Mouse (Mus musculus): ENCODE data around the gene Chrna4. TPM values are rescaled to one million over a fixed set of nuclear protein-coding genes. Genes with fewer than 3 reads are reported as not detected.

Gene Chrna4
- total RNA-seq, 2 experiments from 2014 or later, result 17.9 to 29.9 TPM

DNA sequence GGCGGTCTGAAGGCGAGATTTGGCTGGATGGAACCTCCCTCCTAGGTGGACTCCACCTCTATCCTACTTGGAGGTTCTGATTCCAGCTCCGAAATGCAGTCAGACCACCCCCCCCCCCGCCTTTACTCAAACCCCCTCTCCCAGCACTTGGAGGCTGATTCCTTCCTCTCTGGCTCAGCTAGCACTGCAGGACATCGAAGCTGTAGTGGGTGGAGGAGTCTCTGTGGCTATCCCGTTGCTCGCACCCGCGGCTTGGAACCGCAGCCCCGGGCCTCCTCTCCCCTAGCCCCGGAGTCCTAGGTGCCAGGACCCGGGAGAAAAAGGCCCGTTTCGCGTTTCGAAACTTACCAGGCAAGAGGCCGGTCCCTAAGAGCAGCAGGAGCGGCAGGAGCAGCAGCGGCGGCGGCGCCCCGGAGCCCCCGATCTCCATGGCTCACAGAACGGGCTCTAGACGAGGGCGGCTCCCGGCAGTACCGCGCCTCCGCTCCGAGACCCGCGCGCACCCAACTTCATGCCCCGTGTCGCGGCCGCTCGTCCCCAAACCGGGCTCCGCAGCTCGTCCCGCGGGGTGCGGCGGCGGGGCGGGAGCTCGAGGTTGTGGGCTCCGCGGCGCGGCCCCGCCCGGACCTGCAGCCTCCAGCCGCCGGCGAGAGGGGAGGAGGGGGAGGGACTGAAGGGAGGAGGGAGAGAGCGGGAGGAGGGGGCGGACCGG lies 4.5 kb downstream of the Chrna4 start:
- DNase-seq (ENCODE audit: low spot score in 2 of 2), result no peak

DNA sequence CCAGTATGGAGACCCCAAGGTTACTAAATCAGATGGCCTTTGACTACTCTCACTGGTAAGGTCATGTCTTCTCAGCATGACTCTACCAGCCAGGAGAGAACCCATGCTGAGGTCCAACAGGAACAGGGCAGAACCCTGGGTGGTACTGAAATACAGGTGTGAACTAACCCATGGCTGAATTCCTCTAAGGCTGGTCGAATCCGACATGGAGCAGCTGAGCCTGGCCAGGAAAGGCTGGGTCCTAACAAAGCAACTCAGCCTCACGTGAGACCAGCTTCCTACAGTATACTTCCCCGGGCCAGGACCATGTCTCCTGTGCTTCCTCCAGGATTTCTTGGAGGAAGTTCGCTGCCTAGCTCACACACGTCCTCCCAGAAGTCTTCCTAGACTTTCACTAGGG lies 6.8 kb downstream of the Chrna4 start:
- no peak for DNase-seq (ENCODE audit: low spot score in 2 of 2)

DNA sequence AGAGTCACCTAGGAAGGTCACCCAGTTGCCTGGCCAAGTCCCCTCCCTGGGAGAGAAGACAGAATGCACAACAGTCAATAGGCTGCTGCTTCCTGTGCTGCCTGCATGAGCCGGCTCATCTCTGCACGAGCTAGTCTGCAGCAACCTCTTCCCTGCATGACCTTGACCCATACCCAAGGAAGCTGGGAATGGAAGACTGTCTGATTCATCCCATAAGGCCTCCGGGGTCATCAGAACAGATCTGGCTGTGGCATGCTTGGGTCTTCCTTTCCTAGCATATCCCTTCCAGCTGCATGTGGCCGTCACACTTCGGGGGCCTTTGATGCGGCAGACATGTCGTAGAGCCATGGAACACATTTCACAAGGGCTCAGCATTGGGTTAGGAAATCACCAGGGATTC lies 8.2 kb downstream of the Chrna4 start:
- no peak for DNase-seq (ENCODE audit: low spot score in 2 of 2)

DNA sequence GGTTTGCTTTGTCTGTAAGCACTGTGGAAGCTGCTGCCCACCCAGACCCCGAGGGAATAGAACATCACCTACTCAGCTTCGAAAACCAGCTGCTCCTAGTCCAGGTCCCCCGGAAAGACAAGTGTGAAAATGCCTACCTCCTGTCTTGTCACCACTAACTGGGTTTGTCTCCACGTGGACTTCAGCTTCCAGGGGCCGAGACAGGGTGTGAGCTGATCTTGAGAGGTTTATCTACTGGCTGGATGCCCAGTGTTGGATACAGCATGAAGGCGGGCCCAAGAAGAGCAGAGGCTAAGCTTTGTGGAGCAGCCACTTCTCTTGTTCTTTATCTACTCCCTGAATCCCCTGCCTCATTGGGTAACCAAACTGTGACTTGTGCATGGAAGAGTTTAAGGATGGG lies 10.0 kb downstream of the Chrna4 start:
- no peak for DNase-seq (ENCODE audit: low spot score in 2 of 2)

DNA sequence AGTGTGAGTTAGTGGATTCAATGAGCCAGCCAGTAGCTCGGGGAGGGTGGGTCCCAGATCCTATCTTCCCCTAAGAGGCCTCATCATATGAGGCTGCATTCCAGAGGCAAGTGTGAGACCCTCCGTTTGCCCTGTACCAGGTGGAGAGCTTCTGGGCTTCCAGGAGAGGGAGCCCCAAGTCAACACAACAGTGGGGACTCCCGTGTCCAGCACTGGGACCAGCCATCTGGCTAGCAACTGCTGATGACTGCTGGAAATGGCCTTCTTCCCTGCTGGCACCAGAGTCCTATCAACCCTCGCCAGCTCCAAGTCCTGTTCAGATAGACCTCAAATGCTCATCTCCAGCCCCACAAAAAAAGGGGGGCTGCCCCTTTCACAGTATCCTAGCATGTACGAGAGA lies 10.9 kb downstream of the Chrna4 start:
- DNase-seq (ENCODE audit: low spot score in 2 of 2), result peak in 1 of 2 experiments; percentile 60

DNA sequence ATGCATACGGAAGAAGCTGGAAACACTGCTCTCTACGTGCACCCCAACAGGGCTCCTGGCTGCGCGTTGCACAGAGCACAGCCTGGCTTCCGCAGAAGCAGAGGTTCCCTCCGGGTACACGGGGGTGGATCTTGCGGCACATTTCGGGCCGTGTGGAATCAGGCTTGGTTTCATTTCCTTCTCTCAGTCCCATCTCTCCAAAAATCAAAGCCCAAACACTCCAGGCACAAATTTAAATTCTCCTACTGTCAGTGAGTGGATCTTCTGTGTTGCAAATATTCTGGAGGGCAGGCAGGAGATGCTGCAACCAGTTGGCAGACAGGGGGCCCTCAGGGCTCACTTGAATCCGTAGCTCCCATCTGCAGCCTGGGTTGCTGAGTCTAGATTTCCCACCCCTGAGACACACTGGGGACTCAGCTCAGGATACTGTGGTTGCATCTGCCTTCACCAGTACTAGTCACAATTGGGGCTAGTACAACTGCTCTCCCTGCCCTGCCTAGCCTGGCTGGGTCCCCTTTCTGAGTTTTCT lies 11.9 kb downstream of the Chrna4 start:
- DNase-seq (ENCODE audit: low spot score in 2 of 2), result peak in 1 of 2 experiments; percentile 26

DNA sequence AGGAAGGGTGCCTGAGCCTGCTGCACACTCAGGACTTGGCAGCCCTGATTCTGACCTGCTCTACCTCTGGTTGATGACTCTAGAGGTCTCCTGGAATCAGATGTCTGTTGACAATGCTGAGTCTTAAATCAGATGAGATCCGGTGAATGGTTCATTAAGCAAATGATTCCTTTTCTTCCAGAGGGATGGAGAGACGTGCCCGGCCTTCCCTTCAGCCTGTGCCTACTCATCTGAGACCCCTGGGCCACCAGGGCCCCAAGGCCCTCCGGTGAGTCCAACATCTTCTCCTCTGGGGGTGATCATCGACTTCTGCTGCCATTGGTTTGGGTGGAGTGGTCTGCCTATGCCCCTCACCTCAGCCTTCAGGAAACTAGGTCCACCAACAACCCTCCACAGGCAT lies 35.0 kb downstream of the Chrna4 start:
- no peak for DNase-seq (ENCODE audit: low spot score in 2 of 2)

DNA sequence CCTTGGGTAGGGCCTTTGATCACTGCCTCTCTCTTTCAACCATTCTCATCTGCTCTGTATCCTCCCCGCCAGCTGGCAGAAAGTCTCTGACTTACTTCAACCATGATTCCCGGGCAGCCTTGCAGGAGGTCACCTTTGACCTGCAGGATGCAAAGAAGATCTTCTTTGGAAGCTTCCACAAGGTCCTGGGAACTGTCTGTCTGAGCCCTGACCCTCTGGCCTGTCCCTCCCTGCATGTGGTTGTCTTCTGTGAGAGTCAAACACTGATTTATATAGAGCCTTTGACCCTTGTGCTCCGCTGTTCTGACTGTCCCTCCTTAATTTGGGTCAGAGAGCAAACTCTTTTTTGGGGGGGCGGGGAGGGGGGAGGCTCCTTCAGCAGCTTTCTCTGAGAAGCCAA lies 36.3 kb downstream of the Chrna4 start:
- DNase-seq (ENCODE audit: low spot score in 2 of 2), result no peak

DNA sequence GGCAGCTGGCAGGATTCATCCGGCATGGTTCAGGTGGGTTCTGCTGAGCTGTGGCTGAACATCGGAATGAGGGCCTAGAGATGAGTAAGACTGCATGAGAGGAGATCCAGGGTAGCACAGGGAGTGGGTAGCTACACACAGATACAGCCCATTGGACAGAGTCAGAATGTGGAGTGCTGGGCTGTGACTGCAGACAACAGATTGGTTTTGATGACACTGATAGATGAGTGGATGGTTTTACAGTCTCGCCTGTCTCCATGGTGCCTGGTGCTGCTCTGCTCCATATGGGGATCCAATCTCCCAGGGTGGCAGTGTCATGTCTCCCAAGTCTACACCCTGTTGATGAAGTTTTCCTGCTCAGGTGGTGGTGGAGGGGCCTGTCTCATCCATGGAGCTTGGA lies 46.4 kb downstream of the Chrna4 start:
- DNase-seq (ENCODE audit: low spot score in 2 of 2), result no peak

DNA sequence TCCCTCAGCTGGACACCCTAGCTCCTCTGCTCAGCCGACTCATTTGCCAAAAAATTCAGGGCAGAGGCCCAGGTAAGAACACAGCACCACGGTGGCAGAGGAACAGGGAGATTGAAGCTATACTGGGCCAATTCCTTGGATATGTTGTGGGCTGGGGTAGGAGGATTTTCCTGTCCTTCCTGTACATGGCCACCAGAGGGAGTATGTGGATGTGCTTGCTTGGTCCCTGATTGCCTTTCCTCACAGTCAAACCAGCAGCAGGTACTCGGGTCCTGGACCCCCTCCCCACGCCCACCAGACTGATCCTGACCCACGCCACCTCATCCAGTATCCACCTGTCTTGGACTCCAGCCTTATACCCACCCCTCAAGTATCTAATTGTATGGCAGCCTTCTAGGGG lies 46.9 kb downstream of the Chrna4 start:
- DNase-seq (ENCODE audit: low spot score in 2 of 2), result peak; percentile 65 to 75

DNA sequence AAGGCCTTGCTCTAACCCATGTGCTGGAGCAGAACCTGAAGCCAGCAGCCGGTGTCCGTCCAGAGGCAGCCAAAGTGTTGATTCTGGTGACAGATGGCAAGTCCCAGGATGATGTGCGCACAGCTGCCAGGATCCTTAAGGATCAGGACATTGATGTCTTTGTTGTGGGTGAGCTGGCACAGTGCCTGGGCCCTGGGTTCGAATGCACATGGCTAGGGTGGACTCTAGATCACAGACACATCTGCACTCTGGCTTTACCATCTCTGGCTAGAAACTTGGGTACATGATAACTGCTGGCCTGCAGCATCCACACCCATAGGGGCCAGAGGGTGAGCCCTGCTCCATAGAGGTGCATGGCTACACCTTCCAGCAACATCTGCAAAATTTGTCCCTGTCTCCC lies 47.9 kb downstream of the Chrna4 start:
- DNase-seq (ENCODE audit: low spot score in 2 of 2), result no peak

DNA sequence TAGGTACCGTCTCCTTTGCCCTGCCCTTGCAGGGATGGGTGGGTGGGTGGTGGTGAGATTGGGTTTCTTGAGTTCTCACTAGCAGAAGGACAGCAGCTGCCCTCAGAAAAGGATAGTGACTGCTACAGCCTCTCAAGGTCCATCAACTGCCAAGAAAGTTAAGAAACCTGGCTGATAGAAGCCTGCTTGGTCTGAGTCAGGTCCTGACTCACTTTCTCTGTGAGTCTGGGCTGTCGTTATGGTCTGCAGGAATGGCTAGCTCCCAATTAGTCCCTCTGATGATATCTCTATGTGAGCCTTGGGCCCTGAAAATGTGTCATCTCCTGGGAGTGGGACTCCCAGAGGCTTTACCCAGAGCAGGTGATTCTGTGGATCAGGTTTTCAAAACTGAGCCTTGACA lies 49.0 kb downstream of the Chrna4 start:
- DNase-seq (ENCODE audit: low spot score in 2 of 2), result no peak

DNA sequence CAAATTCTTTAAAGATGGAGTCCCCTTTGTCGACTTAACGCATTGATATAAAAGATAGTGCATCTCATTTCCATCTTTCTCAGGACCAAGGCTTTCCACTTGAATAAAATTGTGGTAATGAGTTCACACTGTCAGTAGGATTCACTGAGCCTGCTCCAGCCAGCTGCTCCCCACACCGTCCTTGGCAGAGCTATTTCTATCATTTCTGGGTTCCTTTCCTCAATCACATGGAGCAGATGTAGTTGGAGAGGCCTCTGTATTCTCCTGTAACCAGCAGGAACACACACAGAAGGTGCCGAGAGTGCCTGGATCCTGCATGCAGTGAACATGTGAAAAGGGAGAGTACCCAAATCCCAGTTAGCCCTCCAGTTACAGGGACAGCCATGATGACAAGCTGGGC lies 53.0 kb downstream of the Chrna4 start:
- no peak for DNase-seq (ENCODE audit: low spot score in 2 of 2)

DNA sequence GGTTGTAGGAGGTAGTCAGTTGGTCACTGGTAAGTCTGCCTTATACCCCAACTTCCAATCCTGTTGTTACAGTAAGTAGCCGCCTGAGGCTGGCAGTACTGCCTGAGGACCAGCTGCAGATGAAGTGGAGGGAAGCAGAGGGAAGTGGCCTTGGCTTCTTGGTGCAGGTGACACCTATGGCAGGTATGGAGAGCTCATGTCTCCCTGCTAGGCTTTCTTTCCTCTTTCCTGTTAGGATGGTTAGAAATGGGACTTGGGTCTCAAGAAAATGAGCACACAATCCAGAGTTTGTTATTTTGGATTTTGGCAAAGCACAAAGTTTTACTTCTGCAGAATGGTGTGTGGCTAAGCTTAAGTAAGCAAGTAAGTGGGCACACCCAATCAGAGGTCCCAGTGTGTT lies 54.4 kb downstream of the Chrna4 start:
- DNase-seq (ENCODE audit: low spot score in 2 of 2), result no peak

DNA sequence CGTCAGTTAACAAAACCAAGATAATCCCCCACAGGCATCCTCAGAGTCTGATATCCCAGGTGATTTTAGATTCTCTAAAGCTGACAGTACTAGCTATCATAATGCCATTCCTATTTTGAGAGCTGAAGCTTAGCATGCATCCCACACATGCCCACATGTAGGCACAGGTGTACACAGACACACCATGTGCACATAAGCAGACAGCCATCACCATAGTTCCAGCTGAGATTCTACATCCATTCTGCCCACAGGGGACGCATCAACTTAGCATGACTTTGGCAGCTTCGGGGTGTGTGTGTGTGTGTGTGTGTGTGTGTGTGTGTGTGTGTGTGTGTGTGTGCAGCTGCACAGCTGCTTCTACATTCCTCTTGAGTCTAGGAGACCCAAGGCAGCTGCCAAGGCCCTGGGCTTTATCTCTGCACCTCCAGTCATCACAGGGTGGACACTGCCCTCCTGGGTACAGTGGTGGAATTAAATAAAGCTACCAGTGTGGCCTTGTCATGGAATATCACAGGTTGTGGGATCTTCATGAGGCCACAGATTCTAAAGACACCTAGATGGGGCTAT lies 54.9 kb downstream of the Chrna4 start:
- no peak for DNase-seq (ENCODE audit: low spot score in 2 of 2)

DNA sequence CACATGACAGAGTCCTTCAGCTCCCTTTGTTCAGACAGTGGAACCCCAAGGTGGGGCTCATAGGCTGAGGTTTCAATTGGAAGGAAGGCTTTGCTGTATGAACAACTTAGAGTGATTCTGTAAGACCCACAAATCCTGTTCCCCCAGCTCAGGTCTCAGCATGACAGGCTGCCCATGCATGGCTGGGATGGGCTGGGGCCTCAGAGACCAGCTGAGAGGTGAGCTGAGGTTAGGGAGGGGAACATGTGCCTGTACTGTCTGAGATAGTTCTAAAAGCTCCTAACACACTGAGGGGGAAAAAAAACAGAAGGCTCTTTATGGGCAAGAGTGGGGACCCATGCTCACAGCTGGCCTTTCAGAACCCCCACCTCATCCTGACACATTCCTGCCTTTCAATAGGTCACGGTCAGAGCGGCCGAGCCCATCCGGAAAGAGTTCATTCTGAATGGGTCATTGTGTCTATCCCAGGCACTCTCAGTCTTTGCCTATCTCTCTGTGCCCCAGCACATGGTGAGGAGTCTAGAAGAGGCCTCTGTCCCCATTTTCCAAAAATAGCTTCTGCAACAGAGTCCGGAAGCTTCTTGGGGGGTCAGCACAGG lies 55.8 kb downstream of the Chrna4 start:
- no peak for DNase-seq (ENCODE audit: low spot score in 2 of 2)

DNA sequence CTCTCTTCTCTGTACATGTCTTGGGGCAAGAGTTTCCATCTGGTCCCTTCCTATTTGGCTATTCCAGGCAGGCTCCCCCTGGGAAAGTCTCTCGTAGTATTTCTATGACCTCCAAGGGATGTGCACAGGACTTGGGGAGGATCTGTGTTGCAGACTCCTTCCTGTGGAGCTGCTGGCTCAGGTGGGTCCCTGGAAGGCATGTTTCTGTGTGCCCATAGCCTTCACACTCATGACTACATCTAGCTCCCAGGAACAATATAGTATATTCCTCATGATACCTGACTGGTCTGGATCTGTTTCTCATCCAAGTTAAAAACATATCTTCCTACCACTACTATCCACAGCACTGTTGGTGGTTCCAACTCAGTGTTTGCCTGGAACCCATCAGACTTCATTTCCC lies 56.3 kb downstream of the Chrna4 start:
- DNase-seq (ENCODE audit: low spot score in 2 of 2), result no peak

DNA sequence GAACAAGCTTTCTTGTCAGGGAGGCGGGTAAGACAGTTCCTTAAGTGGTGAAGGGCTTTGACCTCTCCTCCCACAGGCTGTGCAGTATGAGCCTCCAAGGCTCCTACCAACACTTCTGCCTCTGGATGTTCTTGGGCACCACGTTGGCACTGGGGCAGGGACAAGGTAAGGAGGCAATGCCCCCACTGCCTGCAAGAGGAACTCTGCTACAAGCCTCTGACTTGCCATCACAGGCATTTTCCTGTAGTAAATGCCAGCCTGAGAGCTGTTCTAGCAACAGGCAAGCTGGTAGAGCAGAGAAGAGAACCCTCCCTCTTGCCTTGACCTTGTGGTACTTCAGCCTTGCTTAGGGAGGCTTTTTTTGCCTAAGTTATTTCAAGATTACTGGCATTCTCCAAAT lies 56.9 kb downstream of the Chrna4 start, which contains the start of gene Col20a1:
Gene Col20a1, plus strand, starts transcription at position 87 of the 400 bp plus-strand sequence.
- no peak for DNase-seq (ENCODE audit: low spot score in 2 of 2)

DNA sequence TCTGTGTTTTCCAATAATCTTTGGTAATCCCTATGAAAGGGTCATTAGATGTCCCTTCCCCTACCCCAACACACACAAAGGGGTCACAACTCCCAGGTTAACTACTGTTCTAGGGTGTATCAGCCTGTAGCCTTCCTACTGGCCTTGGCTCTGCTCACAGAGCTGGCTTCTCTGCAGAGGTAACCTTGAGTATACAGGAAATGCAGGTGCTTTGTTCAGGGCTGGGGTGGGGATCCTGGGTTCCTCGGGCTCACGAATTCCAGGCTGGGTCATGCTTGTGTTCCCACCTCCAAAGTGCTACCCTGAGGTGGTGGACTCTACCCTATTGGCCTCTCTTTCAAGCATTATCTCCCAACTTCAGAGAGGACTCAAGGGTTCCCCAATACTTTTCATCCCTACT lies 57.7 kb downstream of the Chrna4 start:
- no peak for DNase-seq (ENCODE audit: low spot score in 2 of 2)

DNA sequence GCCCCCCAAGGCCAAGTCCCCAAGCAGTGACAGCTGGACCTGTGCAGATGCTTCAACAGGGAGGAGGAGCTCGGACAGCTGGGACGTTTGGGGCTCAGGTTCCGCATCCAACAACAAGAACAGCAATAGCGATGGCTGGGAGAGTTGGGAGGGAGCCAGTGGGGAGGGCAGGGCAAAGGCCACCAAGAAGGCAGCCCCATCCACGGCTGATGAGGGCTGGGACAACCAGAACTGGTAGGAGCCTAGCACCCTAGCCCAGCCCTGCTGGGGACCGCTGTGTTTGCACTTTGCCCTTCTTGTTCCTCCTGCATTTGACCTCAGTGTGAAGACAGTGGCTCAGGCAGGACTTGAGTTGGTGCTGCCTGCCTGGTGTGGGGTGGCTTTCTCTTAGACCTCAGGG lies 62.2 kb downstream of the Chrna4 start:
- DNase-seq (ENCODE audit: low spot score in 2 of 2), result no peak
